19 mouse cellular contexts compared by ENCODE assay signal in the genomic region with DNA sequence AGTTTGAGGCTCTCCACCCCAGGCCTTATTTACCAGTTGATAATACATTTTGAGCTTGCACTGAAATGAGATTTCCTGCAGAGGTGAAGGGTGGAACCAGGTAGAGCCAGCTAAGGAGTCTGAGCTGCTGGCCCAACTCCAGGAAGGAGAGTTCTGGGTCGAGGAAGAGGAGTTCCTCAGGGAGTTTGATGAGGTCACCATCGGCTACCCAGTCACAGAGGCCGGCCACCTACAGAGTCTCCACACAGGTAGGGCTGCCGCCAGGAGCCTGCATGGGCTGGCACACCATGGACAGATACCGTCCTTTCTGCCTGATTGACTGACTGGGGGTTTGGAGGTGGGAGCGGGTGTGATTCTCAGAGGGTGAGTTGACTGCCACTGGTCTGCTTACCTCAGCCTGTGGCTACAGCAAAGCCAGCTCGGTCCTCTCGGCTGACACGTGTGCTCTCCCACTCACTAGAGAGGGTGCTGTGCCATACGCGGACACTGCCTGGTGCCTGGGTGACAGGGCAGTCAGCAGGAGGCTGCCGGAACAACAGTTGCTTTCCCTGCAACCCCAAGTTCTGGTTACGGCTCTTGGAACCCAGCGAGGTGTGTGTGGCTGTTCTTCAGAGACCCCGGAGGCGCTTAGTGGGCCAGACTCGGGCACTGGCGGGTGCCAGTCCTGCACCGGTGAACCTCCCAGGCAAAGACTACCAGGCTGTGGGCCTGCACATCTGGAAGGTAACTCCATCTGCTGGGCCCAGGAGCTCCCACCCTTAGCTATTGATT. TPM values are rescaled to one million over a fixed set of nuclear protein-coding genes. Genes with fewer than 3 reads are reported as not detected.
"Had no signal": no experiment of that assay in that cellular context is flagged by ENCODE, and none has a peak within 500 bp of the region (broad histone marks: within the 10 kb centered on the region; RNA-seq: fewer than 3 reads in every experiment).

No protein-coding gene starts in this region.

- H3K4me1 ChIP-seq: liver, embryonic 15.5 days; lung, embryonic 15.5 days; midbrain, embryonic 13.5 days; midbrain, embryonic 15.5 days; neural tube, embryonic 12.5 days; stomach, embryonic 15.5 days had no signal

- H3K4me2 ChIP-seq: liver, embryonic 13.5 days; liver, embryonic 15.5 days; lung, embryonic 15.5 days; midbrain, embryonic 11.5 days; midbrain, embryonic 13.5 days; midbrain, embryonic 15.5 days; neural tube, embryonic 12.5 days; stomach, embryonic 15.5 days had no signal

- H3K27me3 ChIP-seq: liver, embryonic 13.5 days; liver, embryonic 15.5 days; lung, embryonic 15.5 days; midbrain, embryonic 13.5 days; midbrain, embryonic 15.5 days; neural tube, embryonic 12.5 days; stomach, embryonic 15.5 days had no signal

- H3K9me3 ChIP-seq: liver, embryonic 13.5 days; liver, embryonic 15.5 days; lung, embryonic 15.5 days; midbrain, embryonic 13.5 days; midbrain, embryonic 15.5 days; neural tube, embryonic 12.5 days; stomach, embryonic 15.5 days had no signal

- ATAC-seq: liver, postnatal 0 days; lung, postnatal 0 days; midbrain, embryonic 13.5 days; midbrain, embryonic 15.5 days had no signal

- H3K4me3 ChIP-seq: liver, embryonic 13.5 days; liver, embryonic 15.5 days; lung, embryonic 15.5 days; midbrain, embryonic 13.5 days; midbrain, embryonic 15.5 days; neural tube, embryonic 12.5 days; stomach, embryonic 15.5 days had no signal

- H3K9ac ChIP-seq: liver, embryonic 13.5 days; liver, embryonic 15.5 days; liver, postnatal 0 days; lung, embryonic 15.5 days; midbrain, embryonic 13.5 days; midbrain, embryonic 15.5 days; neural tube, embryonic 12.5 days; stomach, embryonic 15.5 days had no signal

- H3K27ac ChIP-seq: liver, embryonic 13.5 days; liver, embryonic 15.5 days; lung, embryonic 15.5 days; macrophage; midbrain, embryonic 13.5 days; midbrain, embryonic 15.5 days; neural tube, embryonic 12.5 days; stomach, embryonic 15.5 days had no signal

- DNase-seq: liver, embryonic 13.5 days; liver, postnatal 0 days; lung, adult 2 months; lung, postnatal 14 days; lung, postnatal 36 days; right cerebral cortex, postnatal 14 days; thymus, postnatal 14 days; thymus, postnatal 36 days had no signal

RNA-seq across cellular contexts. Expression of gene Gpr35, which starts 7.3 kb away (rescaled TPM):
- polyA plus RNA-seq: midbrain, embryonic 11.5 days had no signal

RNA-seq across cellular contexts. Expression of gene Ankmy1, which starts 40.7 kb away (rescaled TPM):
- total RNA-seq: midbrain, postnatal 0 days; monocyte, adult 5-6 weeks had no signal
- polyA plus RNA-seq: liver, embryonic 13.5 days had no signal
